In genomic region chr8:81360518-81360917, GRCm38 (mm10) we compare ENCODE assay signal across 11 mouse cellular contexts. TPM values are rescaled to one million over a fixed set of nuclear protein-coding genes. Genes with fewer than 3 reads are reported as not detected.
DNase-seq lines count a peak whose midpoint lies in the region; ATAC-seq lines count a peak whose summit lies in the region.
"Had no signal": no experiment of that assay in that cellular context is flagged by ENCODE, and none has a peak within 500 bp of the region (broad histone marks: within the 10 kb centered on the region; RNA-seq: fewer than 3 reads in every experiment).

No protein-coding gene starts in this region.

- H3K4me1 ChIP-seq in intestine, embryonic 16.5 days (ENCODE audit: control insufficient read depth, insufficient read depth, low read length), result no peaks in the 10 kb centered on the region
- H3K4me1 ChIP-seq: hindbrain, embryonic 15.5 days had no signal

- H3K27ac ChIP-seq in intestine, embryonic 16.5 days (ENCODE audit: low read length), result no peak overlapping the region
- H3K27ac ChIP-seq: hindbrain, embryonic 15.5 days; macrophage had no signal

- DNase-seq in cerebellum, postnatal 4 days (ENCODE audit: low spot score in 2 of 2), result no peak
- DNase-seq in cerebellum, adult 11 months, result peak; percentile 56
- DNase-seq in frontal cortex, postnatal 10 days (ENCODE audit: low spot score in 2 of 2), result peak; percentile 11 to 15
- peak; percentile 38 to 47 for DNase-seq in left cerebral cortex, postnatal 36 days (ENCODE audit: low spot score in 2 of 2)
- no peak for DNase-seq in adrenal gland, adult 8-10 months
- DNase-seq in spleen, adult 18-20 months, result no peak
- DNase-seq: kidney, postnatal 14 days had no signal

- WGBS in intestine, embryonic 16.5 days, result 74% methylated on average over 2 of the region's 2 CpGs

- H3K9me3 ChIP-seq in intestine, embryonic 16.5 days (ENCODE audit: control insufficient read depth, low read length), result no peaks in the 10 kb centered on the region
- H3K9me3 ChIP-seq: hindbrain, embryonic 15.5 days had no signal

- peak; percentile 78 for ATAC-seq in cerebellum, adult (ENCODE audit: insufficient number of reproducible peaks, low FRiP score, low TSS enrichment)
- ATAC-seq in intestine, embryonic 16.5 days, result no peak

- intact Hi-C loops in left cerebral cortex, postnatal 36 days (cut with DNase I), result no loop called here

- no peak overlapping the region for H3K9ac ChIP-seq in intestine, embryonic 16.5 days (ENCODE audit: low read depth, low read length)
- H3K9ac ChIP-seq: hindbrain, embryonic 15.5 days had no signal

- no peaks in the 10 kb centered on the region for H3K36me3 ChIP-seq in intestine, embryonic 16.5 days (ENCODE audit: control insufficient read depth, insufficient read depth, low read length)
- H3K36me3 ChIP-seq: hindbrain, embryonic 15.5 days had no signal

- no peak overlapping the region for H3K4me2 ChIP-seq in intestine, embryonic 16.5 days (ENCODE audit: low read depth, low read length)
- H3K4me2 ChIP-seq: hindbrain, embryonic 15.5 days had no signal

- no peaks in the 10 kb centered on the region for H3K27me3 ChIP-seq in intestine, embryonic 16.5 days (replicated peaks; ENCODE audit: control insufficient read depth, insufficient read depth, low read length)
- H3K27me3 ChIP-seq: hindbrain, embryonic 15.5 days had no signal

- H3K4me3 ChIP-seq in intestine, embryonic 16.5 days (ENCODE audit: low read length), result no peak overlapping the region
- H3K4me3 ChIP-seq: hindbrain, embryonic 15.5 days had no signal

RNA-seq across cellular contexts. Expression of gene Inpp4b, which starts 18.2 kb away (rescaled TPM):
- 10 to 100 TPM in 1 of 2 experiments, 1 to 10 TPM in 1; 9.9 to 13.1 TPM for total RNA-seq in left cerebral cortex, postnatal 36 days (2021)
- 10 to 100 TPM in 2 of 4 experiments, 1 to 10 TPM in 2; 5.6 to 11.1 (median 9.3) TPM for total RNA-seq in adrenal gland, adult 8-10 months (2022)
- polyA plus RNA-seq in intestine, embryonic 16.5 days (2015; fragmentation: Nextera tagmentation; extraction: Ambion mirVana), result 6.0 and 6.6 TPM in 2 replicates

Comparison
In these comparisons a context has a peak if more than half of its experiments do, and no peak if none do; other contexts are left out.
1. DNase-seq: peak in cerebellum, adult 11 months (single experiment), frontal cortex, postnatal 10 days (2 of 2) and left cerebral cortex, postnatal 36 days (2 of 2); none in cerebellum, postnatal 4 days (0 of 2), adrenal gland, adult 8-10 months (single experiment) and spleen, adult 18-20 months (0 of 2).